Mouse (Mus musculus) kidney, adult 2 months (tissue): ENCODE measurements around the gene Ubn2.

Source experiments
- CTCF ChIP-seq: fragments of 200-500 bp; conservative IDR thresholded peaks from 2 replicates; pipeline ENCODE4 v1.5.1; 2011; ENCODE audit warnings: low read depth, mild to moderate bottlenecking, control low read depth, low read length, moderate library complexity, mixed read lengths; ENCODE audit not compliant: insufficient read depth, insufficient read length
- POLR2A ChIP-seq: fragments of 200-500 bp; IDR thresholded peaks from one replicate; pipeline ENCODE4 v1.6.1; 2011; ENCODE audit warnings: low read depth, low read length, control low read depth

- no peak for TF ChIP-seq POLR2A
- no peak for TF ChIP-seq CTCF
These were observed 99.0 kb downstream of the Ubn2 start for GRCm38 (mm10) chr6:38532500-38533420.
